Mouse (Mus musculus): Measurements from ENCODE around the gene Tesk1. TPM values are rescaled to one million over a fixed set of nuclear protein-coding genes. Genes with fewer than 3 reads are reported as not detected.

Gene Tesk1
- polyA plus RNA-seq, 1 experiment: 56.3 TPM

GRCm38 (mm10) chr4:43463102-43463501 lies 21.4 kb downstream of the Tesk1 start:
- no peak for DNase-seq
- Histone ChIP-seq H3K4me1 (ENCODE audit: control insufficient read depth, insufficient read depth, low read length) (no peaks in the 10 kb centered on the region), H3K4me3 (replicated peaks; ENCODE audit: insufficient read depth, low read depth, low read length) (no peak overlapping the region), H3K27me3 (ENCODE audit: control insufficient read depth, insufficient read depth, low read length) (no peaks in the 10 kb centered on the region), H3K27ac (ENCODE audit: insufficient read depth, low read length) (no peak overlapping the region)
- 89% methylated on average over 5 of the region's 5 CpGs for WGBS
- no peak for TF ChIP-seq POLR2A (IDR thresholded peaks at IDR 0.05; ENCODE audit: borderline replicate concordance, insufficient read depth, low read length)
- TF ChIP-seq CTCF (IDR thresholded peaks at IDR 0.05; ENCODE audit: borderline replicate concordance, insufficient read depth, low read depth, low read length): no peak

- no peaks in the 10 kb centered on the region for H3K4me1 ChIP-seq (ENCODE audit: control insufficient read depth, insufficient read depth, low read length)
- no peak for DNase-seq
- no peaks in the 10 kb centered on the region for H3K27me3 ChIP-seq (ENCODE audit: control insufficient read depth, insufficient read depth, low read length)
- no peak overlapping the region for H3K27ac ChIP-seq (ENCODE audit: insufficient read depth, low read length)
- H3K4me3 ChIP-seq (replicated peaks; ENCODE audit: insufficient read depth, low read depth, low read length): no peak overlapping the region
- 86% methylated on average over 6 of the region's 6 CpGs for WGBS
- TF ChIP-seq POLR2A (IDR thresholded peaks at IDR 0.05; ENCODE audit: borderline replicate concordance, insufficient read depth, low read length): no peak
- TF ChIP-seq CTCF (IDR thresholded peaks at IDR 0.05; ENCODE audit: borderline replicate concordance, insufficient read depth, low read depth, low read length): no peak
These were observed 24.2 kb downstream of the Tesk1 start for GRCm38 (mm10) chr4:43465935-43466334.

DNA sequence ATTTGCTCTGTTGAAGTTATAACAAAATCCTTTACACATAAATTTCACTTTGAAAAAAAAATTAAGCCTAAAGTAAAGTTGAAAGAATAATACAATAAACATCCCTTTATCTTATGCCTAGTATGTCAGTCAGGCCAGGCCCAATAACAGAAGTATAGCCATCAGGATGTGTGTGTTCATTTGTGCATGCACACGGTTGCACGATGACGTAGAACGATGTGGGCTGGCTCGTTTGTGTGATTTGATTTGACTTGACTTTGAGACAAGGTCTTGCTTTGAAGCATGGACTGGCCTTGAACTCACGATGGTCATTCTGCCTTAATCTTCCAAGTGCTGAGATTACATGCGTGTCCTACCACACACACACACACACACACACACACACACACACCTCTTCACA lies 25.1 kb downstream of the Tesk1 start:
- H3K4me1 ChIP-seq (ENCODE audit: control insufficient read depth, insufficient read depth, low read length): no peaks in the 10 kb centered on the region
- TF ChIP-seq CTCF (IDR thresholded peaks at IDR 0.05; ENCODE audit: borderline replicate concordance, insufficient read depth, low read depth, low read length): no peak
- no peaks in the 10 kb centered on the region for H3K27me3 ChIP-seq (ENCODE audit: control insufficient read depth, insufficient read depth, low read length)
- H3K27ac ChIP-seq (ENCODE audit: insufficient read depth, low read length): no peak overlapping the region
- WGBS: 76% methylated on average over 7 of the region's 7 CpGs
- no peak overlapping the region for H3K4me3 ChIP-seq (replicated peaks; ENCODE audit: insufficient read depth, low read depth, low read length)
- DNase-seq: no peak

GRCm38 (mm10) chr4:43470301-43470700 lies 28.6 kb downstream of the Tesk1 start:
- WGBS: 93% methylated on average over 10 of the region's 10 CpGs
- H3K27me3 ChIP-seq (ENCODE audit: control insufficient read depth, insufficient read depth, low read length): no peaks in the 10 kb centered on the region
- DNase-seq: no peak
- no peaks in the 10 kb centered on the region for H3K4me1 ChIP-seq (ENCODE audit: control insufficient read depth, insufficient read depth, low read length)
- no peak for TF ChIP-seq CTCF (IDR thresholded peaks at IDR 0.05; ENCODE audit: borderline replicate concordance, insufficient read depth, low read depth, low read length)
- no peak for TF ChIP-seq POLR2A (IDR thresholded peaks at IDR 0.05; ENCODE audit: borderline replicate concordance, insufficient read depth, low read length)
- H3K27ac ChIP-seq (ENCODE audit: insufficient read depth, low read length): no peak overlapping the region
- H3K4me3 ChIP-seq (replicated peaks; ENCODE audit: insufficient read depth, low read depth, low read length): no peak overlapping the region

GRCm38 (mm10) chr4:43473636-43474035 lies 31.9 kb downstream of the Tesk1 start:
- H3K4me3 ChIP-seq (replicated peaks; ENCODE audit: insufficient read depth, low read depth, low read length): no peak overlapping the region
- no peak overlapping the region for H3K27ac ChIP-seq (ENCODE audit: insufficient read depth, low read length)
- 73% methylated on average over 1 of the region's 1 CpGs for WGBS
- H3K27me3 ChIP-seq (ENCODE audit: control insufficient read depth, insufficient read depth, low read length): no peaks in the 10 kb centered on the region
- DNase-seq: no peak
- TF ChIP-seq POLR2A (IDR thresholded peaks at IDR 0.05; ENCODE audit: borderline replicate concordance, insufficient read depth, low read length) (no peak), CTCF (IDR thresholded peaks at IDR 0.05; ENCODE audit: borderline replicate concordance, insufficient read depth, low read depth, low read length) (no peak)
- H3K4me1 ChIP-seq (ENCODE audit: control insufficient read depth, insufficient read depth, low read length): 0 out of 2 replicates have a peak, but pooled peaks cover 2% of the 10 kb centered on the region

GRCm38 (mm10) chr4:43476604-43477003 lies 34.9 kb downstream of the Tesk1 start:
- 90% methylated on average over 6 of the region's 6 CpGs for WGBS
- H3K4me3 ChIP-seq (replicated peaks; ENCODE audit: insufficient read depth, low read depth, low read length): no peak overlapping the region
- no peak for DNase-seq
- H3K27ac ChIP-seq (ENCODE audit: insufficient read depth, low read length): no peak overlapping the region
- no peaks in the 10 kb centered on the region for H3K27me3 ChIP-seq (ENCODE audit: control insufficient read depth, insufficient read depth, low read length)
- no peak for TF ChIP-seq POLR2A (IDR thresholded peaks at IDR 0.05; ENCODE audit: borderline replicate concordance, insufficient read depth, low read length)
- no peak for TF ChIP-seq CTCF (IDR thresholded peaks at IDR 0.05; ENCODE audit: borderline replicate concordance, insufficient read depth, low read depth, low read length)
- 0 out of 2 replicates have a peak, but pooled peaks cover 2% of the 10 kb centered on the region for H3K4me1 ChIP-seq (ENCODE audit: control insufficient read depth, insufficient read depth, low read length)

DNA sequence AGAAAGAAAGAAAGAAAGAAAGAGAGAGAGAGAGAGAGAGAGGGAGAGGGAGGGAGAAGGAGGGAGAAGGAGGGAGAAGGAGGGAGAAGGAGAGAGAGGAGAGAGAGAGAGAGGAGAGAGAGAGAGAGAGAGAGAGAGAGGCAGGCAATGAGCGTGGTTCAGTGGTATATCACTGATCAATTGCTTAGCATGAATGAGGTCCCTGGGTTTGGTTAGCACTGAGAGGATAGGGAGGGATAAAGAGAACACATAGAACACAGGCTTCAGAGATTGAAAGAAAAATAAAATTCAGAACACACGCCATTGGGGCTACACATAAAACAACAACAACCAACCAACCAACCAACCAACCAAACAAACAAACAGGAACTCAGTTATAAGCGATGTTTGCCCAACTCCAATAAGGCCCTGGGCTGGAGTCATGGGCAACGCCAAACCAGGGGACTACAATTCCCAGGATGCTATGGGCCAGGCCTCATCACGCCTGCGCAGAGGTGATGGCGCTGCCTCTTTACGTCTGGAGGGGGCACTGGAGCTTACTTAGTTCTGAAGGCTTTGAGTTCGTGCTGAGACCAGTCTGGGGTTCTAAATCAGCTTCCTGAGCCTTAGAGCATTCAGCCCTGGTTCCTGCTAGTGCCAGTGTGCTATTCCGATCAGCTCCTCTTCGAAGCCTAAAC lies 36.3 kb downstream of the Tesk1 start:
- peak overlapping the region; percentile 25; the same call in 1 of the 2 replicates for H3K27ac ChIP-seq (ENCODE audit: insufficient read depth, low read length)
- DNase-seq: peak; percentile 87 to 89
- WGBS: 13% methylated on average over 11 of the region's 11 CpGs
- peaks cover 12% of the 10 kb centered on the region for H3K4me1 ChIP-seq (ENCODE audit: control insufficient read depth, insufficient read depth, low read length)
- H3K27me3 ChIP-seq (ENCODE audit: control insufficient read depth, insufficient read depth, low read length): no peaks in the 10 kb centered on the region
- peak; percentile 63 for TF ChIP-seq CTCF (IDR thresholded peaks at IDR 0.05; ENCODE audit: borderline replicate concordance, insufficient read depth, low read depth, low read length)
- no peak; the same call in 1 of the 2 replicates for TF ChIP-seq POLR2A (IDR thresholded peaks at IDR 0.05; ENCODE audit: borderline replicate concordance, insufficient read depth, low read length)
- H3K4me3 ChIP-seq (replicated peaks; ENCODE audit: insufficient read depth, low read depth, low read length): peak overlapping the region; percentile 65

DNA sequence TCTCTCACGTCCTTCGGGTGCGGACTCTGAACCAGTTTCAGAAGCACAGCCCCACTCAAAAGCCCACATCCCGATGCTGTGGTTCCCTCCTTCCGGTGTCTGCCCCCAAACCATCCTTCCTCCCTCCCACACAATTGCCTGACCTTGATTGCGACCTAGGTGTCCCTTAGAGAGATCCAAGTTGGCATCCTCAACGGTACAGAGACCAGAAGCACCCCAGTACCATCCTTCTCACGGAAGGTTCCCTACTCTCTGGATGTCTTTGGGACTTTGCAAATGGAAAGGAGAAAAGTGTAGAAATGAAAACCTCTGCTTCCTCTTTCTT lies 36.8 kb downstream of the Tesk1 start:
- Histone ChIP-seq H3K27ac (ENCODE audit: insufficient read depth, low read length) (peak overlapping the region; percentile 25; the same call in 1 of the 2 replicates), H3K4me3 (replicated peaks; ENCODE audit: insufficient read depth, low read depth, low read length) (peak overlapping the region; percentile 65), H3K4me1 (ENCODE audit: control insufficient read depth, insufficient read depth, low read length) (peaks cover 15% of the 10 kb centered on the region), H3K27me3 (ENCODE audit: control insufficient read depth, insufficient read depth, low read length) (no peaks in the 10 kb centered on the region)
- DNase-seq: no peak
- TF ChIP-seq CTCF (IDR thresholded peaks at IDR 0.05; ENCODE audit: borderline replicate concordance, insufficient read depth, low read depth, low read length): no peak
- no peak for TF ChIP-seq POLR2A (IDR thresholded peaks at IDR 0.05; ENCODE audit: borderline replicate concordance, insufficient read depth, low read length)
- 45% methylated on average over 8 of the region's 8 CpGs for WGBS
